Mouse (Mus musculus): ENCODE data around the gene Obp2a. TPM values are rescaled to one million over a fixed set of nuclear protein-coding genes. Genes with fewer than 3 reads are reported as not detected.

The Obp2a gene
- not detected for polyA plus RNA-seq (2017; shearing (Covaris generic))

GRCm38 (mm10) chr2:25699743-25700142 lies at the start of gene Obp2a:
TSS of gene Obp2a (plus strand) at chr2:25700043.

GRCm38 (mm10) chr2:25652902-25653301 lies 46.9 kb upstream of the Obp2a start, which contains the start of gene Lcn8:
TSS of gene Lcn8 (plus strand) at chr2:25653120.

DNA sequence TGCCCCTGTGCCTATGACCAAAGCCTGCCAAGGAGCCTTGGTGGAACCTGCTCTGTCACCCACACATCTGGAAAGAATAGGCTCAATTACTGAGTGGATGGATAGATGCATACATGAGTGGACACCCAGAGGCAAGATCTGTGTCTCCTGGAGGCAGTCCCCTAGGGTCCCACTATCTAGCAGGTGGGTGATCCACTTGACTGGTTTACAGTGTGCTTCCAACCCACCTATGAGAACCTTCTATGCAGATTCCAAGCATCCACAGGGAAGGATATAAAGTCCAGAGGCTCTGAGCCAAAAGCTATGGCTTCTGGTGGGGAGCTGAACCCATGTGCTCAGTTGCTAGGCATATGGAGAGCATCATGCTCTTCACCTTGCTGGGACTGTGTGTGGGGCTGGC lies 42.2 kb upstream of the Obp2a start, which contains the start of gene Lcn5:
TSS of gene Lcn5 (plus strand) at position 301 of the 400 bp plus-strand sequence.

DNA sequence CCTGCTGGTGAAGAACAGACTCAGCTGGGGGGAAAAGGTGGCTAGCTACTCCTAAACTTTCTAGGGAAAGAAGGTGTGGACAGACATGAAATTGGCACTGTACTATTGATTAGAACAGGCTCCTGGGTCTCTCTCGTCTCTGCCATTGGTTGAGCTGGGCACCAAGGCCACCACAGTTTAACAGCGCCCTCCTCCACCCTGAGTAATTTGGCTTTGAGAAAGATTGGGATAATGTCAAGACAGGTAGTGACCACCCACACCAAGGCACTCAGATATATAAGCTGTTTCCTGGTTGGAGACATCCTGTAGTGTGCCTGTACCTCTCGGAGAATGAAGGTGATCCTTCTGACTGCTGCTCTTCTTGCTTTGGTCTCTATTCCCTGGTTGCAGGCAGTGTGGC lies 23.4 kb upstream of the Obp2a start, which contains the start of gene Lcn6:
TSS of gene Lcn6 (plus strand) at position 301 of the 400 bp plus-strand sequence.

GRCm38 (mm10) chr2:25682426-25682825 lies 17.4 kb upstream of the Obp2a start, which contains the start of gene Lcn10:
TSS of gene Lcn10 (plus strand) at chr2:25682726.

DNA sequence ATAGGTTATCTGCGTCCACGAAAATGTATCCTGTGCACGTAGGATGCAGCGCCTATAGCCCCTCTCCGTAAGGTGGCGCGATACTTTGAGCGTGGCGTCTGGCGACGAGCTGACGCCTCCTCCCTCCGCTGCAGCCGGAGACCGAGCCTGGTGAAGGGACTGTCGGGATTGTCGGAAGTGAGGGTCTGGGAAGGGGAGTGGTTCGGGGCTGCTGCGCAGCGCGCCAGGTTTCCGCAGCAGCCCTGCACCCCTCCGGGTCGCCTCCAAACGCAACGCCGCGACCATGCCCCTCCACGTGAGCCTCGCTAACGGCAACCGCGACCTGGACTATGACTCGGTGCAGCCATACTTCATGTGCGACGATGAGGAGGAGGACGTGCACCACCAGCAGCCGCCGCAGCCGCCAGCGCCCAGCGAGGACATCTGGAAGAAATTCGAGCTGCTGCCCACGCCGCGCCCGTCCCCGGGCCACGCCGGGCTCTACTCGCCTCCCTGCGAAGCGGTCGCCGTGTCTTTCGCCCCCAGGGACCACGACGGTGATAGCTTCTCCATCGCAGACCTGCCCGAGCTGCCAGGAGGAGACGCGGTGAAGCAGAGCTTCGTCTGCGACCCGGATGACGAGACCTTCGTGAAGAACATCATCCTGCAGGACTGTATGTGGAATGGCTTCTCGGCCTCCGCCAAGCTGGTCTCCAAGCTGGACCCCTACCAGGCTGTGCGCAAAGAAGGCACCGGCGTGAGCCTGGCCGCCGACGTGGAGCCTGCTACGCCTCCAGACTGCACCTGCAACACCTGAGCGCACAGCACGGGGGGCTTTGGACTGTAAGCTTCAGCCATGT lies 7.0 kb downstream of the Obp2a start, which contains the start of gene Bmyc:
TSS of gene Bmyc (plus strand) at position 97 of the 839 bp plus-strand sequence.

GRCm38 (mm10) chr2:25736709-25737108 lies 36.9 kb downstream of the Obp2a start, which contains the start of gene Obp2b:
TSS of gene Obp2b (plus strand) at chr2:25737009.

Other genes starting within 250 kb of the Obp2a start
- gene Clic3, start 243.2 kb upstream of the Obp2a start, polyA plus RNA-seq (2017; shearing (Covaris generic)), result 1 to 10 TPM; 1.1 to 2.4 TPM
- gene Paxx, start 238.9 kb upstream of the Obp2a start, polyA plus RNA-seq (2017; shearing (Covaris generic)), result 100 to 1,000 TPM in 1 of 2 experiments, 10 to 100 TPM in 1; 95.9 to 106 TPM
- gene Ptgds, start 230.0 kb upstream of the Obp2a start, polyA plus RNA-seq (2017; shearing (Covaris generic)), result under 1 TPM in 1 of 2 experiments, not detected in 1; 0.63 TPM
- not detected for gene Lcn12, start 206.1 kb upstream of the Obp2a start, polyA plus RNA-seq (2017; shearing (Covaris generic))
- 10 to 100 TPM; 64.4 to 86.7 TPM for gene Fbxw5, start 199.3 kb upstream of the Obp2a start, polyA plus RNA-seq (2017; shearing (Covaris generic))
- 1 to 10 TPM; 5.9 to 6.1 TPM for gene C8g, start 198.3 kb upstream of the Obp2a start, polyA plus RNA-seq (2017; shearing (Covaris generic))
- 10 to 100 TPM; 52.5 to 80.6 TPM for gene Traf2, start 153.1 kb upstream of the Obp2a start, polyA plus RNA-seq (2017; shearing (Covaris generic))
- 100 to 1,000 TPM; 327 to 440 TPM for gene Edf1, start 142.2 kb upstream of the Obp2a start, polyA plus RNA-seq (2017; shearing (Covaris generic))
- 1 to 10 TPM; 1.2 to 1.8 TPM for gene Mamdc4, start 125.2 kb upstream of the Obp2a start, polyA plus RNA-seq (2017; shearing (Covaris generic))
- 10 to 100 TPM; 51.3 to 89.9 TPM for gene Phpt1, start 124.8 kb upstream of the Obp2a start, polyA plus RNA-seq (2017; shearing (Covaris generic))
- under 1 TPM; 0.58 to 0.69 TPM for gene Ajm1, start 118.3 kb upstream of the Obp2a start, polyA plus RNA-seq (2017; shearing (Covaris generic))
- gene Rabl6, start 91.5 kb upstream of the Obp2a start, polyA plus RNA-seq (2017; shearing (Covaris generic)), result 10 to 100 TPM; 30.8 to 31.8 TPM
- gene Ccdc183, start 82.4 kb upstream of the Obp2a start, polyA plus RNA-seq (2017; shearing (Covaris generic)), result not detected
- 1 to 10 TPM; 1.2 to 4.9 TPM for gene Tmem141, start 78.0 kb upstream of the Obp2a start, polyA plus RNA-seq (2017; shearing (Covaris generic))
- gene Fcna, start 72.0 kb upstream of the Obp2a start, polyA plus RNA-seq (2017; shearing (Covaris generic)), result 1 to 10 TPM; 4.7 to 8.3 TPM
- gene Lcn8, start 46.9 kb upstream of the Obp2a start, polyA plus RNA-seq (2017; shearing (Covaris generic)), result not detected
- gene Lcn5, start 42.1 kb upstream of the Obp2a start, polyA plus RNA-seq (2017; shearing (Covaris generic)), result not detected
- under 1 TPM in 1 of 2 experiments, not detected in 1; 0.60 TPM for gene Lcn6, start 23.3 kb upstream of the Obp2a start, polyA plus RNA-seq (2017; shearing (Covaris generic))
- gene Lcn10, start 17.3 kb upstream of the Obp2a start, polyA plus RNA-seq (2017; shearing (Covaris generic)), result under 1 TPM; 0.14 to 0.21 TPM
- 10 to 100 TPM; 57.5 to 58.4 TPM for gene Bmyc, start 6.7 kb downstream of the Obp2a start, polyA plus RNA-seq (2017; shearing (Covaris generic))
- not detected for gene Obp2b, start 37.0 kb downstream of the Obp2a start, polyA plus RNA-seq (2017; shearing (Covaris generic))
- gene Lcn3, start 65.5 kb downstream of the Obp2a start, polyA plus RNA-seq (2017; shearing (Covaris generic)), result under 1 TPM in 1 of 2 experiments, not detected in 1; 0.34 TPM
- not detected for gene Lcn11, start 77.0 kb downstream of the Obp2a start, polyA plus RNA-seq (2017; shearing (Covaris generic))
- gene Gm13539, start 82.2 kb downstream of the Obp2a start, polyA plus RNA-seq (2017; shearing (Covaris generic)), result not detected
- under 1 TPM in 1 of 2 experiments, not detected in 1; 0.42 TPM for gene Glt6d1, start 115.8 kb downstream of the Obp2a start, polyA plus RNA-seq (2017; shearing (Covaris generic))
- gene Lcn9, start 123.1 kb downstream of the Obp2a start, polyA plus RNA-seq (2017; shearing (Covaris generic)), result not detected
- not detected for gene Sohlh1, start 147.2 kb downstream of the Obp2a start, polyA plus RNA-seq (2017; shearing (Covaris generic))
- gene Kcnt1, start 163.7 kb downstream of the Obp2a start, polyA plus RNA-seq (2017; shearing (Covaris generic)), result under 1 TPM in 1 of 2 experiments, not detected in 1; 0.20 TPM

Data from activated CD4-positive, CD25-positive, alpha-beta regulatory T cell (primary cell).